Mouse (Mus musculus) liver (tissue): ENCODE results near the gene Blvra.

Experiments
- DNase-seq: peaks from one replicate; pipeline ENCODE4 v3.0.0-alpha.2; 2020; ENCODE audit warnings: mixed read lengths

The Blvra gene

GRCm38 (mm10) chr2:127137838-127138420 is 67.5 kb downstream of the Blvra start:
- no peak for DNase-seq

GRCm38 (mm10) chr2:127138449-127138848 is 68.0 kb downstream of the Blvra start:
- no peak for DNase-seq

- no peak for DNase-seq
Measured at GRCm38 (mm10) chr2:127139094-127139493, 68.6 kb downstream of the Blvra start.

- no peak for DNase-seq
Measured at GRCm38 (mm10) chr2:127139605-127140004, 69.1 kb downstream of the Blvra start.

DNA sequence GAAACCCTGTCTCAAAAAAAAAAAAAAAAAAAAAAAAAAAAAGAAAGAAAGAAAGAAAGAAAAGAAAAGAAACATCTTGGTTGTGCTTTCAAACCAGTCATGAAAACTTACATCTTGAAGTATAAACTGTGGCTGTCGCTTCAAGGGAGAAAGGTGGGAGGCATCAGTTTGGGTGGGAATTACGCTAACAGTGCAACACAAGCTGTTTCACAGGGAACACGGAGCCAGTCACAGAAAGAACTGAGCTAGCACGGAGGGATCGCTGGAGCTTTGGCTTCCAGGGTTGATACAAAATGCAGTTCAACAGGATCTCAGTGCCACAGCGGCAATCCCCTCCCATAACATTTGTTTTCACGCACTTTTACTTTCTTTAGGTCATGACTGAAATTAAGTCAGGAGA is 69.5 kb downstream of the Blvra start:
- DNase-seq, result no peak

- peak; percentile 58 for DNase-seq
Measured at GRCm38 (mm10) chr2:127142031-127142430, 71.6 kb downstream of the Blvra start.

- no peak for DNase-seq
Measured at GRCm38 (mm10) chr2:127142577-127143157, 72.2 kb downstream of the Blvra start.

GRCm38 (mm10) chr2:127143158-127144063 is 72.9 kb downstream of the Blvra start, which contains the start of gene Itpripl1:
Gene Itpripl1 (minus strand): TSS chr2:127143442.
- DNase-seq, result peak; percentile 96

- peak; percentile 32 for DNase-seq
Measured at GRCm38 (mm10) chr2:127145699-127146098, 75.2 kb downstream of the Blvra start.
